Mouse (Mus musculus): ENCODE measurements around the gene Six6.

DNA sequence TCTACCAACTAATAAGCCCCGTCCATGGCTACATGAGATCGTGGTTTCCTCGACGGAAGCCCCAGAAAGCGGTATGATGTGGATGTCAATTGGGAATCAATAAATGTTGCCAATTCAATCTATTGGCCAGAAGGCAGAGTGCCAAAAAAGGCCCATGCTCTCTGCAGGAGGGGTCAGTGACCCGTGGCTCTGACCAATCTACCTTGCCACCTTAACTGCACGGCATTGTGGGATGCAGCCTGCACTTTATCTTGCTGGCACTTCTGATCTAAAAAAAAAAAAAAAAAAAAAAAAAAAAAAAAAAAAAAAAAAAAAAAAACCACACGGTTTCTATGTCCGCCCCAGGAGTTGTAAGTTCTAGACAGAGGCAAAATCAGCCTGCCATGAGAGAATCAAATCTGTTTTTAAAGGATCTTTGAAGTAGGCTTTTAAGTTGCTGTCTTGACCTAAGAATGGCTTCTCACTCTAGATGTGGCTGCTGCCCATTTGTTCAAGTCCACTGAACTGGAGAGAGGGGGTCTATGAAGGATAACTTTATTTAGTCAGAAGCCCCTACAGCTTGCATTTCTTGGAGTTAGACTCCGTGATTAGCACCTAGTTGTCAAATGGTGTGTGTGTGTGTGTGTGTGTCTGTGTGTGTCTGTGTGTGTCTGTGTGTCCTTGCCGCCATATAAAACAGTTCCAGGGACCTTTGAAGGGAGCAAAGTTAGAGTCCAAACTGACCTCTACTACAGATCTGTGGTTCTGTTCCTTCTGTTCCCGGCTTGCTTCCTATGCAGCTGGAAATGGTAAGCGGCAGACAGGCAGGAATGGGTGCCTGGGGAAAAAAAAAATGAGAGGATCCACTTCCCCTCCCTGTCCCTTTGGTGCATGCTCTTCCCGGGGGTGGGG is 847 bp upstream of the Six6 start:
- TF ChIP-seq CTCF (IDR thresholded peaks at IDR 0.05; ENCODE audit: borderline replicate concordance, extremely low read depth, insufficient read depth, insufficient read length) (no peak), POLR2A (IDR thresholded peaks at IDR 0.05; ENCODE audit: borderline replicate concordance, extremely low read depth, insufficient read depth, insufficient read length, poor library complexity, severe bottlenecking) (no peak)
